Mouse (Mus musculus): ENCODE data around the gene Ly6c1. TPM values are rescaled to one million over a fixed set of nuclear protein-coding genes. Genes with fewer than 3 reads are reported as not detected.

Ly6c1 gene
- polyA plus RNA-seq, 1 experiment: 2.9 TPM

DNA sequence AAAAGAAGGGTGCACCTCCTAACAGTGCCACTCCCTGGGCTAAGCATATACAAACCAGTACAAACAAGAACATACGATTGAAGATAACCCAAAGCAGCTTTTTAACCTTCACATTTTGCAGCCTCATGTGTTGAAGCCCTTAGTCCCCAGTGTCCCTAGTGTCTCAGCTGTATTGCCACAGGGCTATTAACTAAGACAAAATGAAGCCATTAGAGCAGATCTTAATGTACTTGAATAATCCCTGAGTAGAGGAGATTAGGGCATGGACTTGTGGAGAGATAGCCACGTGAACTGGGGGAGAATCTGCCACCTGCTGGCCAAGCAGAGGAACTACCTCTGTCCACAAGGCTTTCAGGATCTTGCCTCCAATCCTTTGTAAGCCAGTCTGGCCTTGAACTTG lies 29.2 kb downstream of the Ly6c1 start:
- DNase-seq (ENCODE audit: low read depth): peak; percentile 47
- peak; percentile 70 for TF ChIP-seq CTCF (IDR thresholded peaks at IDR 0.05; ENCODE audit: borderline replicate concordance, extremely low read depth, insufficient read depth, insufficient read length)

Other genes starting within 250 kb of the Ly6c1 start
- not detected in 2 replicates for gene Gml2, start 229.8 kb downstream of the Ly6c1 start, polyA plus RNA-seq (2012; rRNA removed)
- 0.04 TPM in 1 of 2 replicates, not detected in the other for gene 2010109I03Rik, start 151.8 kb downstream of the Ly6c1 start, polyA plus RNA-seq (2012; rRNA removed)
- gene Ly6i, start 65.4 kb downstream of the Ly6c1 start, polyA plus RNA-seq (2012; rRNA removed): not detected in 2 replicates
- gene Ly6a, start 50.8 kb downstream of the Ly6c1 start, polyA plus RNA-seq (2012; rRNA removed): 0.34 and 0.66 TPM in 2 replicates
- gene Ly6c2, start 63.1 kb upstream of the Ly6c1 start, polyA plus RNA-seq (2012; rRNA removed): 0.22 and 0.23 TPM in 2 replicates
- gene Ly6g, start 106.4 kb upstream of the Ly6c1 start, polyA plus RNA-seq (2012; rRNA removed): not detected in 2 replicates
- not detected in 2 replicates for gene BC025446, start 167.5 kb upstream of the Ly6c1 start, polyA plus RNA-seq (2012; rRNA removed)
- gene Ly6f, start 219.6 kb upstream of the Ly6c1 start, polyA plus RNA-seq (2012; rRNA removed): not detected in 2 replicates

All from brain, embryonic 14.5 days (tissue).